Mouse (Mus musculus) C2C12 (cell line): Measurements from ENCODE around the gene Ell.

Experiments used
- CEBPB ChIP-seq: IDR thresholded peaks from one replicate; pipeline ENCODE4 v1.6.1; 2011; ENCODE audit warnings: low read depth, mild to moderate bottlenecking, control low read depth, moderate library complexity
- CTCF ChIP-seq: IDR thresholded peaks from one replicate; pipeline ENCODE4 v1.5.1; 2011; ENCODE audit not compliant: control insufficient read depth, insufficient read depth, insufficient read length
- FOSL1 ChIP-seq: IDR thresholded peaks from one replicate; pipeline ENCODE4 v1.8.0; 2011; ENCODE audit warnings: mild to moderate bottlenecking, low read length; ENCODE audit not compliant: poor library complexity, insufficient read depth, severe bottlenecking
- MAX ChIP-seq: IDR thresholded peaks from one replicate; pipeline ENCODE4 v1.6.1; 2011; ENCODE audit warnings: mild to moderate bottlenecking, control low read depth
- MYOD1 ChIP-seq: IDR thresholded peaks from one replicate; pipeline ENCODE4 v1.6.1; 2011; ENCODE audit warnings: low read depth; ENCODE audit not compliant: control insufficient read depth, insufficient read length
- MYOG ChIP-seq: IDR thresholded peaks from one replicate; pipeline ENCODE4 v1.6.1; 2011; ENCODE audit not compliant: control insufficient read depth, insufficient read length; ENCODE audit errors: extremely low read depth
- USF1 ChIP-seq: IDR thresholded peaks from one replicate; pipeline ENCODE4 v1.6.1; 2011; ENCODE audit warnings: low read depth, mild to moderate bottlenecking, control low read depth, moderate library complexity

GRCm38 (mm10) chr8:70596216-70596615 lies 57.0 kb downstream of the Ell start:
- no peak for TF ChIP-seq USF1
- TF ChIP-seq CTCF: no peak
- no peak for TF ChIP-seq MAX
- no peak for TF ChIP-seq MYOD1
- TF ChIP-seq FOSL1: no peak
- no peak for TF ChIP-seq MYOG
- no peak for TF ChIP-seq CEBPB
